Mouse (Mus musculus) cortical plate, adult 2 months (tissue): ENCODE measurements around the gene Unc5b.

ENCODE experiments used
- CTCF ChIP-seq: fragments of 200-500 bp; IDR thresholded peaks from 2 replicates; pipeline ENCODE4 v1.5.1; 2011; ENCODE audit warnings: mild to moderate bottlenecking, control low read depth, low read length; ENCODE audit not compliant: insufficient read depth; ENCODE audit errors: extremely low read depth
- POLR2A ChIP-seq: fragments of 200-500 bp; IDR thresholded peaks from 2 replicates; pipeline ENCODE4 v1.6.1; 2011; ENCODE audit warnings: mild to moderate bottlenecking, low read length, control low read depth; ENCODE audit not compliant: insufficient read depth; ENCODE audit errors: extremely low read depth

DNA sequence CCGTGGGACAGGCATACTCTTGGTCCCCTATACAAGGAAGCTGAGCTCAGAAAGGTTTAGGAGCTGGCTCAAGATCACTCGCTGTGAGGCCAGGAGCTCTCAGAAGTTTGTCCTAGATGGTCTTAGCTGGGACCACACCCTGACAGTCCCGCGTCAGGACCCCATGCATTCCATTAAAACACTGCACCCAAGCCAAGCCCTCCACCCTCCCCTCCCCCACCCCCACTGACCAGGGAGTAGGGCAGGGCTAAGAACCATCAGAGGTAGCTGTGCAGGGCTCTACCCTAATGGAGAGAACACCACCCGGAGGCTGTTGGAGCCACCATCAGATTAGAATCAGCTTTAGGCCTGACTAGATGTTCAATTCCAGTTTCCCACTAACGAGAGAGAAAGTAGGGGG, 106.9 kb downstream of the Unc5b start:
- TF ChIP-seq CTCF (no peak), POLR2A (no peak)
